Mouse (Mus musculus) cortical plate, adult 2 months (tissue): ENCODE measurements at regions not wholly inside any gene's neighbourhood (a gene's known extent, or its start where the extent isn't known, plus 50 kb on each side); places are given as distances from the start of the nearest gene placed in this dataset.

ENCODE experiments used
- H3K27ac ChIP-seq: fragments of 200-500 bp; 2 replicates; pipeline ENCODE4 v1.5.1; 2012; ENCODE audit warnings: low read length, control low read depth, inconsistent platforms; ENCODE audit not compliant: insufficient read depth
- H3K4me1 ChIP-seq: fragments of 200-500 bp; 2 replicates; pipeline ENCODE4 v1.6.1; 2011; ENCODE audit warnings: low read length; ENCODE audit not compliant: control insufficient read depth, insufficient read depth
- H3K4me3 ChIP-seq: fragments of 200-500 bp; 2 replicates; pipeline ENCODE4 v1.5.1; 2011; ENCODE audit warnings: mild to moderate bottlenecking, low read length, control low read depth; ENCODE audit not compliant: insufficient read depth
- CTCF ChIP-seq: fragments of 200-500 bp; IDR thresholded peaks from 2 replicates; pipeline ENCODE4 v1.5.1; 2011; ENCODE audit warnings: mild to moderate bottlenecking, control low read depth, low read length; ENCODE audit not compliant: insufficient read depth; ENCODE audit errors: extremely low read depth
- POLR2A ChIP-seq: fragments of 200-500 bp; IDR thresholded peaks from 2 replicates; pipeline ENCODE4 v1.6.1; 2011; ENCODE audit warnings: mild to moderate bottlenecking, low read length, control low read depth; ENCODE audit not compliant: insufficient read depth; ENCODE audit errors: extremely low read depth

DNA sequence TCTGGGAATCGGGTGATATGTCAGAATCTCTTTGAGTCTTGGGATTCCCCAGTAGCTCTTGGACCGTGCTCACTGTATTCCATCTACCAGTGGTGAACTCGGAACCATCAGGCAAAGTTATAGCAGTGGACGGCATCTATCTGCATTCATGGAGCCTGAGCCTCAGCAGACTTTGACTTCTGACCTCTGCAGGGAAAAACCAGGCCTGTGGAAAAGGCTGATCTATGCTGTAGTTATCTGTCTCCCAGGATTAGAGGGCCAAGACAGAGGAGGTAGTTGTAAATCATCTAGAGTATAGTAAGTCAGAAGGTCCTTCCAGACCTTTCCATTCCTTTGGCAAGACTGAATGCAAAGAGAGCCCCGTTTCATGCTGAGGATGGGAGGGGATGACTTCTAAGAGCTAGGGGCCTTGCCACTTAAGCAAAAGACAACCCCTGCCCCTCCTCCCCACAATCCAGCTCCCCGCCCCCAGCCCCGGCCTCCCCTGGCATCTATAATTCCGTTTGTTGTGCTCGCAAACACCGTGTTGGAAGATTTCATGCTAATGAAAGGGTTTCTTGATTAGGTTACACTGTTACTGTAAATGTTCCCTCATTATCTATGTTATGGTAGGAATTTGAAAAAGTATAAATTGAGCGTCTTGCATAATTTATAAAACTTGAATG, 338.9 kb downstream of the Rps24 start:
- H3K4me3 ChIP-seq = no peak overlapping the region
- no peak overlapping the region for H3K27ac ChIP-seq
- H3K4me1 ChIP-seq = peaks cover 3% of the 10 kb centered on the region; the same call in 1 of the 2 replicates
- TF ChIP-seq POLR2A = no peak
- no peak for TF ChIP-seq CTCF

DNA sequence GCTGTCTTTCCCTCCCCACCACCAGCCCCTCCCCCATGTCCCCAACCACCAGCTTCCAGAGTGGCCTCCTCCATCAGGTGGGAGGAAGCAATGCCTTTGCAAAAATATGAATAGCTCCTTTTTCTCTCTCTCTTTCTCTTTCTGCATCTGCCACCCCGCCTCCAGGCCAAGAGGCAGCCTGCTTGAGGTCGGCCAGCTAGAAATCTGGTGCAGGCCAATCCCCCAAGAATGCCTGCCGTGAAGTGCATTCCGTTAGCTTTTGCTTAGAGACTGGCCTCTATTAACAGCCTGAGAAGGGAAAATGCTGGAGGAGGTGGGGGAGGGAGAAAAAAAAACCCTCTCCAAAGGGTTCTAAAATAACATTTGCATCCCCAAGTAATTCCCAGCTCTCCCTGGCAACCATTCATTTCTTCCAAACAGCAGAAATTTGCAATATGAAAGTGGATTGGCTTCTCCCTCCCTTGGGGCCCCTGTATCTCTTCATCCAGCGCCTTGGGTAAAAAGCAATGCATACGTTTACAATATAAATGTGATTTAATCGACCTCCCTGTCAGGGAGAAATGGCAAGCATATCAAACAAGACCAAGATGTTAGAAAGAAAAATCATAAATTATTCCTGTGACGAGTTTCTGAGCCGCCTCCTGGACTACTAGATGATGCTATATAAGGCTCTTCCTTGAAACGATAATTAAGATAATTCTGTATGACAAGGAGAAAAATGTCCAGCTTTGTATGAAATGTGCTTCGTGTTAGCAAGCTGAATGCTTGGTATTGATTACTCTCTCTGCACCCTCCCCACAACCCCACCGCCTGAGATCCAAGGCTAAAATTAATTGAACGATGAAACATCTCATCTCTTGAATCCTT, 339.8 kb downstream of the Rps24 start:
- peak overlapping the region; percentile 50 for H3K27ac ChIP-seq
- TF ChIP-seq CTCF = no peak
- TF ChIP-seq POLR2A = no peak
- no peak overlapping the region for H3K4me3 ChIP-seq
- peaks cover 3% of the 10 kb centered on the region; the same call in 1 of the 2 replicates for H3K4me1 ChIP-seq

DNA sequence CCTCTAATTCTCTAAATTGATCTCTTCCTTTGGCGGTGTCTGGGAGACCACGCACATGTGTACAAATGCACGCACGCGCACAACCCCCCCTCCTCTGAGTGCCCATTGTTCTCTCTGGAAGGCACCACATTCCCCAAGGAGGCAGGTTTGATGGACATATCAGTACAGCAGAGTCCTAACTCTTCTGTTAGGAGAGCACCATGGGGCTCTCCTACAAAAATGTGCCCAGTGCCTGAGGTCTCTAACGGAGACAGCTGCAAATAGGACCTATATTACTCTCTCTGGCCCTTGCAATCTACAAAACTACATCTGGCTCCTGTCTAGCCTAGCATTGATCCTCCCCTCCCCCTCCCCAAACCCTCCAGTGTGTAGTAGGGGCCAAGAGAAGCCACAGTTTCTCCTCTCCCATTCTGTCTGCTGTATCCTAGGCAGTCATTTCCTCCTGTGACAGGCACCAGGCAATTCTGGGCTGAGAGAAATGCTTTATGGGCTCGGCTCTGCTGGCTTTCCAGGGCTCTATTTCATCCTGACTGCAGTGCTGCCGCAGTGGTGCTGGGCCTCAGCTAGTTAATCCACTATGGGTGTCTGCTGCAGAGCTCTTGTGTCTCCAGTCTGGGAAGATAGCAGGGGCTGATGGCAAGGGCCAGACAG, 340.6 kb downstream of the Rps24 start:
- TF ChIP-seq CTCF (no peak), POLR2A (no peak)
- Histone ChIP-seq H3K4me1 (peaks cover 3% of the 10 kb centered on the region; the same call in 1 of the 2 replicates), H3K4me3 (no peak overlapping the region), H3K27ac (peak overlapping the region; percentile 50)

DNA sequence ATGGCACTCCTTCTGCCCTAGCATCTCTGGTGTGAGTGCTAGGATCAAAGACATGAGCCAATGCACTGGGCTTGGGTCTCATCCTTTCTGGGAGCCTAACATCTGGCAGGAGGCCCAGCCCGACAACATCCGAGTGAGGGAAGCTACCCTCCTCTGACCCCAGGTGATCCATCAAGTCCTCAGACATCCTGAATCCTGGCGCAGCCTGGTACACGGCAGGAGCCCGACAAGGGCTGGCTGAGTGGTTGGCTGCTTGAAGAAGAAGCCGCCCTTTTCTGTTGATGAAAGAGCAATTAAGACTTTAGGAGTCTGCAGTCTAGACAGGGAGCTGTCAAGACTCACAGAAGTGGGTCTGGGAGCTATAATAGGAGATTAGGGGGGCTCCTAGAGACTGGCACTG, 342.1 kb downstream of the Rps24 start:
- H3K4me3 ChIP-seq = no peak overlapping the region
- no peak overlapping the region for H3K27ac ChIP-seq
- H3K4me1 ChIP-seq = peaks cover 5% of the 10 kb centered on the region; the same call in 1 of the 2 replicates
- TF ChIP-seq POLR2A (no peak), CTCF (no peak)

DNA sequence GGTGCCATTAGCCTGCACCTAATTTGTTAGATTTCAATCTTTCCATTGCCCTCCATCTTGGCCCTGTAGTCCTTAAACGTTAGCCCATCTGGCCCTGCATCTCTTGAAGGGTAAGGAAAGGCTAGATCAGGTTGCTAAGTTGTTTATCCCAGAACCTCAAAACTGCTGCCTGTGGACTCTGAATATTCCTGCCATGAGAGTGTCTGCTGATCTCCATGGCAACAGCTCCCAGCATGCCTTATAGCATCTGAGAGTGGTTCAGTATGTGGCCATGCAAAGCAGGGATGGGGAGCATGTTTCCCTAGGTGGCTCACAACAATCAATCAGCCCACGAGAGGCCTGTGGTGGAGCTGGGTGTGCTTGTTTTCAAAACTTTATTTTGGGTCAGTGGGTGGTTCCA, 346.3 kb downstream of the Rps24 start:
- TF ChIP-seq CTCF (no peak), POLR2A (no peak)
- Histone ChIP-seq H3K4me1 (peaks cover 2% of the 10 kb centered on the region; the same call in 1 of the 2 replicates), H3K27ac (no peak overlapping the region), H3K4me3 (no peak overlapping the region)

DNA sequence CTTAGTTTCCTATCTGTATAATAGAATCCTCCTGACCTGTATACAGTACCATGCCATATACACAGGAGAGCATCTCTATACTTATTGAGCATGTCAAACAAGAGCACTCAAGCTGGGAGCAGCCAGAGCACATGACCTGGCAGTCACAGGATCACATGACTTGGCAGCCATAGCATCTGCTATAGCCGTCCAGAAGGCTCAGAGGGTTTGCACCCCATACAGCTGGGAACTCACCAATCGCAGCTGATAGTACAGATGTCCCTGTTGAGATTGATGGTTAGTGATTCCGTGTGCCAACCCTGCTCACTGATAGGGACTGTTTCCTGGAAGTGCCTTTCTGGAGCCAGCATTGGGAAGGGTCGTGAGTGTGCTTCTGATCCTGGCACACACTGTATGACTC, 351.3 kb downstream of the Rps24 start:
- H3K27ac ChIP-seq = no peak overlapping the region
- TF ChIP-seq POLR2A = no peak
- no peak for TF ChIP-seq CTCF
- H3K4me1 ChIP-seq = peaks cover 10% of the 10 kb centered on the region
- H3K4me3 ChIP-seq = no peak overlapping the region

DNA sequence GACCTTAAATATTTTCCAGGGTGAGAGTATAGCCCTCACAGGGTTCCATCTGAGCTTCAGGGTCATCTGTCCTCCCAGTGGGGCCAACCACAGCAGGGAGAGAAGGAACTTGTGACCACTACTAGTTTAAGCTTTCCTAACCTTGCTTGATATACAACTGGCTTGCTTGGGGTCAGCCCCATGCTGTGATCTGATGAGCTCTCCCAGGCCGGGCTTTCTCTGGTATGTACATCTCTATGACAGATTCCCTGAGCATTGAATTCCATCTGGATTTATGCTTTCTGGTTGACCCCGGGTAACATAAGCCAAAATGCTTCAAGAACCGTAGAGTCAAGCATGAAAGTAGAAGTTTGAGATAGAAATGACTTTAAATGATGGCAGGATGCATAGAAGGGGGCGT, 352.1 kb downstream of the Rps24 start:
- Histone ChIP-seq H3K27ac (no peak overlapping the region), H3K4me3 (no peak overlapping the region), H3K4me1 (peaks cover 9% of the 10 kb centered on the region)
- TF ChIP-seq CTCF (no peak), POLR2A (no peak)

DNA sequence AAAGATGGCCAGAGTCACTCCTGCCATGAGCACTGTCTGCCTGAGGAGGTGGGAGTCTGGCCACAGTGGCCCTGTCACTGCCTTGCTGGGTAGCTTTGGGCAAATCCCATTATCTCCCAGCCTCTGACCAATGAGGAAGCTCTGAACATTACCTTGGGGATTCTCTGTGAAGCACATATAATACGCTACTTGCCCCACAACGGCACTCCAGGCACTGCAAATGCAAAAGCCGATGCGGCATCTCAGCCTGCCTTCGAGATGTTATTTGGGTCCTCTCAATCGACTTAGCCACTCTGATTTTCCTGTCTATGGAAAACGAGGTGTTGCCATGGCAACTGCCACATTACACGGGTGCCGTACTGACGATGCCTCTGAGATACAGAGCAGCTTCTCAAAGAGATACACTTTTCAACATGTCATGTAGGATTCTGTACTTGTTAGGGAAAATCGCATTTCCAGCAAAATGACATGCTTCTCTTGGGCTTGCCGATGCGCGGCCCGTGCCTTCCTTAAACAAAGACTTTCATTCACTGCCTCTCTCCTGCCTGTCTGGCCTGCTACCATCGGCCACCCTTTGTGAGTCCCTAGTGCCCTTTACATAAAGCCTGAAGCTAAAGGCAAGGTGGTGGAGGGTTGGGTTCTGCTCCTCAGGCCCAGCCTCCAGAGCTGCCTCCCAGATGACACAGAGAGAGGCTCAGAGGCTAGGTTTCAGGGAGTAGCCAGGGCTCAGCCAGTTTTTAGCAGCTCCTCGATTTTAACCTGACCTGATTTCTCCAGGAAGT, 355.0 kb downstream of the Rps24 start:
- no peak overlapping the region for H3K27ac ChIP-seq
- TF ChIP-seq POLR2A = peak; percentile 64; the same call in 1 of the 2 replicates
- TF ChIP-seq CTCF = no peak
- no peak overlapping the region for H3K4me3 ChIP-seq
- peaks cover 9% of the 10 kb centered on the region for H3K4me1 ChIP-seq

DNA sequence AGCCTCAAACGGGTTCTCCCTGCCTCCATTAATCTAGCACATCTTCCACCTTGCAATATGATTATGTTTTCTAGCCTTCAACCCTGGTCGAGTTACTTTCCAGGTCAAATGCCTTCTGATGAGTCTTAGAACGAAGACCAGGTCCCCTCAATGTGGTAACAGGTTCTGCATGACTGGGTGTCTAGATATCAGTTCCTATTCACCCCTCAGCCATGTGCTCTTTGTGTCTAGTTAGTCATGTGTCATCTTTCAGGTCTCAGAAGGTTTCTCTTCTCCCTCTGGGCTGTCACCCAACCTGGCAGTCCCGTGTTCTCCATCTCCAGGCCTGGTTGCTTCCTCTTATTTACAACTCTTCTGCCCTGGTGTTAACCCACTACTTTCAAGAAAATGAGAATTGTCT, 356.7 kb downstream of the Rps24 start:
- TF ChIP-seq POLR2A = no peak
- no peak for TF ChIP-seq CTCF
- Histone ChIP-seq H3K27ac (no peak overlapping the region), H3K4me3 (no peak overlapping the region), H3K4me1 (peaks cover 9% of the 10 kb centered on the region)
